Mouse (Mus musculus) T-helper 17 cell (primary cell): ENCODE data around the gene Bcl7c.
"Not testable (repeated sequence)": the region's sequence is repeated elsewhere in the genome, so short reads cannot be mapped to it uniquely, and the experiment has no call there.

Source experiments
- in situ Hi-C, 2 experiments: fragments of 300-600 bp; cut with MboI, MseI; formaldehyde crosslinking; loops; 1 replicate in 1 of 2; 2 replicates in 1 of 2; pipeline ENCODE4 v1.15.1; 2025; ENCODE audit warnings: high pct_unique_total_duplicates in 2 of 2

Gene Bcl7c

DNA sequence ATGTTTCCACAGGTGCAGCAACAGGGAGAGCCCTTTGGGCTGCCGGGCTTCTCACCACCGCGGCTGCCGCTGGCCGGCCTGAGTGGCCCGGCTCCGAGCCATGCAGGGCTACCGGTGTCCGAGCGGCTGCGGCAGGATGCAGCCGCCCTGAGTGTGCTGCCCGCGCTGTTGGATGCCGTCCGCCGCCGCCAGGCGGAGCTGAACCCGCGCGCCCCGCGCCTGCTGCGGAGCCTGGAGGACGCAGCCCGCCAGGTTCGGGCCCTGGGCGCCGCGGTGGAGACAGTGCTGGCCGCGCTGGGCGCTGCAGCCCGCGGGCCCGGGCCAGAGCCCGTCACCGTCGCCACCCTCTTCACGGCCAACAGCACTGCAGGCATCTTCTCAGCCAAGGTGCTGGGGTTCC, 8.3 kb upstream of the Bcl7c start:
- in situ Hi-C loops: no loop called here

- in situ Hi-C loops: loop anchor here in 1 of 2 experiments (5.0 kb wide), 1 partner anchor 48 kb away; no protein-coding TSS in a partner anchor
Observed at GRCm38 (mm10) chr7:127714816-127715215, 6.1 kb upstream of the Bcl7c start.

GRCm38 (mm10) chr7:127712461-127713385, 4.0 kb upstream of the Bcl7c start, which contains the start of gene Ctf1:
Gene Ctf1 (plus strand): TSS chr7:127712736.
- in situ Hi-C loops: loop anchor here in 1 of 2 experiments (5.0 kb wide), 1 partner anchor 45 kb away; no protein-coding TSS in a partner anchor

GRCm38 (mm10) chr7:127711456-127711855, 2.7 kb upstream of the Bcl7c start:
- in situ Hi-C loops: loop anchor here in 1 of 2 experiments (5.0 kb wide), 1 partner anchor 44 kb away; no protein-coding TSS in a partner anchor

DNA sequence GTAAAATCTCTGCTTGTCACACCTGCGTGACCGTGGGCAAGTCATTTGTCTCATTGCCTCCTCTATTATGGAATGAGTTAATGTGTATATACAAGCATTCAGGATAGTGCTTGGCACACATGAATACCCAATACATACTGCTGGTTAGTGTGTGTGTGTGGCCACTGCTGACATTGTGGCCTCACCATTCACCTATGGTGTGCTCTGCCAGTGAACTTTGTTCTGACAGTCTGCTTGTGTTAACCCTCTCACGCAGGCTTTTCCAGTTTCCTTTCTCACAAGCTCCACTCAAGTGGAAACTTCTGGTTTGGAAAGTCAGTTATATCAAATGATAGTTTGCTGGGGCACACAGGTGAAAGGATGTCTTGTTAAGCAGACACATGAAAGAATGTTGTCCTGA, 2.3 kb upstream of the Bcl7c start:
- in situ Hi-C loops: loop anchor here in 1 of 2 experiments (5.0 kb wide), 1 partner anchor 44 kb away; no protein-coding TSS in a partner anchor

DNA sequence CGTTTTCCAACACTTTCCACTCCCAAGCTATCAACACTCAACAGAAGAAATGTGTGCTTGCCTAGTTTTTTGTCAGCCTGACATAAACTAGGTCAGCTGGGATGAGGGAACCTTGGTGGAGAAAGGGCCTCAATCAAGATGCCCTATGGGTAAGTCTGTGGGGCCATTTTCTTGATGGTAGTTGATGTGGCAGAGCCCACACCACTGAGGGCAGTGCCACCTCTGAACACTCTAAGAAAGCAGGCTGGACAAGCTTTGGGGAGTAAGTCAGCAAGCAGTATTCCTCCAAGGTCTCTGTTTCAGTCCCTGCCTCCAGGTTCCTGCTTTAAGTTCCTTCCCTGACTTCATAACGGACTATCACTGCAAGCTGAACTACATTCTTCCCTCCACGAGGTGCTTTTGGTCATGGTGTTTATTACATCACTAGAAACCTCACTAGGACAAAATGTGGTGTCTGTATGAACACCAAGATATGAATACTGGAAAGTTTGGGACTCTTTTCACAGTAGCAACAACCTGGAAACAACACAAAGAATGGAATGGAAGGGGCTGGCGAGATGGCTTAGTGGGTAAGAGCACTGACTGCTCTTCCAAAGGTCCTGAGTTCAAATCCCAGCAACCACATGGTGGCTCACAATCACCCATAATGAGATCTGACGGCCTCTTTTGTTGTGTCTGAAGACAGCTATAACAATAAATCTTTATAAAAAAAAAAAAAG, 687 bp upstream of the Bcl7c start:
- in situ Hi-C loops: no loop called here

GRCm38 (mm10) chr7:127707957-127708206, 851 bp downstream of the Bcl7c start:
- in situ Hi-C loops: no loop called here

- in situ Hi-C loops: no loop called here
Observed at GRCm38 (mm10) chr7:127707045-127707956, 1.4 kb downstream of the Bcl7c start.

DNA sequence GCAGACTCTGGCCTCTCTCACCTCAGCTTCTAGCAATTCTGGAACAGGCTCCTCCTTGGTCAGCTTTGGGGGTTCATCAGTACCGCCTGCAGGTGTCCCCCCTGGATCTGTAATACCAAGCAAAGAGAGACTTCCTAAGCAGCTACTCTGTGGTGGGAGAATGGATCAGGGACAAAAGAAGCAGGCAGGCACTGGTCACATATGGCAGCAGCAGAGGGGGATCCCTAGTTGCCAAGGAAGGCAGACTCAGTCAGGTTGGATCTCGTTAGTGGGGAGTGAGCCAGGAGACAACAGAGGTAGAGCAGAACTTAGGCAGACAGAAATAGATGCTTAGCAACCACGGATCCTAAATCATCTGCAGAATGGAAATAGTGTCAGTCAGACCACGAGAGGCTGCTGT, 3.0 kb downstream of the Bcl7c start:
- in situ Hi-C loops: no loop called here

DNA sequence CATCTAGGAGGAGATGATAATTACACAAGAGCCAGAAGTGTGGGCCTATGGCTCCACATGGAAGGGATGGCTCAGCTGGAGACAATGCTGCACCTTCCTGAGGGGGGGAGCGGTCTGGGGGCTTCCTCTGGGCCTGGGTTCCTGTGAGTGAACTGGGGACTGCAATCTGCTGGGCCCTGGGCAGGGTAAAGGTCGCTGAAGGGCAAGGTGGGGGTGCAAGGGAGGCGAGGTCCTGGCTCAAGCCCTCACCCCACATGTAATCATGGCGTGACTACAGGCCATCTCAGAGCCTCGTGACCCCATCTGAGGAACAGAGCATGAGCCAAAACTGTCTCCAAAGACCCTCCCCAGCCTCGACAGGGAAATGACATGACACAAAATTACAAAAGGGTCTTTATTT, 4.1 kb downstream of the Bcl7c start:
- in situ Hi-C loops: no loop called here

DNA sequence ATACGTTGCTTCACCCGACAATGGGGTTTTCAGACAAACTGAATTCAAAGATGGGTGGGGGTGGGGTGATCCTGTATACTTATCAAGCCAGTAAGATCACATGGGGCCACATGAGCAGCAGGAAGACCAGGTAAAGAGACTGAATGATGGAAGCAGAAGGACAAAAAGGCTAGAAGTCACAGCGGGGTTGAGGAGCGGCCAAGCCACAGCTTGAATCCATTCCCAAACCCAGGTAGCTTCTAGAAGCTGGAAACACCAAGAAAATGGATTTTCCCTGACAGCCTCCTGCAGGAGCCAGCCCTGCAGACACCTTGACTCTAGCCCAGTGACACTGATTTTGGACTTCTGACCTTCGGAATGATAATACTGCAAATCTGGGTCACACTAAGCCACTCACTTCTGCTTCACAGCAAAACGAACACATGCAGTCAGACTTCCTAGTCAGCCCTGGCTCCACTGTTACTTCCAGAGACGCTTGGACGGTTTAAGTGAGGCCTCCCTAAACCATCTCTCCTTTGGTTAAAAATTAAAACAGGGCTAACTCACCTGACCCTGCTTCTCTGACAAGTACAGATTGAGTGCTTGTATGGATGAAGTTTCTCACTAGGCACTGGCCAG, 5.1 kb downstream of the Bcl7c start:
- in situ Hi-C loops: no loop called here

DNA sequence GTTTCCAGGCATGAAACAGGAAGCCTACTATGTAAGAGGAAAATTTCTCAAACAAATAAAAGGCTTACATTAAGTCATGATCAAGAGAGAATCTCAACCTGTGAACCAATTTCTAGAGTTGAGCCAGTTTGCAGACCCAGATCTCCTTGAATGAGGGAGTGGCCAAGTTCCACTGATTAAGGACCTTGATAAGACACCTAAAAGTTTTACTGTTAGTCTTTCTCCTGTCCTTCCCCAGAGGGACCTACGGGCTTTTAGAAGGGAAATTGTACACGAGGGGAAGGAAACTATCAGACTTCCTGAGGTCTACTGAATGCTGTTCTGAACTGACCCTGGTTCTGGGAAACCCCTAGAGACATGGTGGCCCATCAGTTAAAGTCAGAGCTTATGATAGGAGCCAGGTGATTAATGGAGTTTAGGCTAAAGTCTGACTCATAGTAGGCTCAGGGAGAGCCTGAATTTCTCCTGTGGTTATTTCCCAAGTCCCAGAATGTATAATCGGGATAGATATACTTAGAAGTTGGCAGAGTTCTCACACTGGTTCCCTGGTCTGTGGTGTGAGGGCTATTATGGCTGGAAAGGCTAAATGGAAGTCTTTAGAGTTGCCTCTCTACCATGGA, 7.9 kb downstream of the Bcl7c start:
- in situ Hi-C loops: no loop called here

GRCm38 (mm10) chr7:127698986-127699385, 9.7 kb downstream of the Bcl7c start:
- in situ Hi-C loops: no loop called here

DNA sequence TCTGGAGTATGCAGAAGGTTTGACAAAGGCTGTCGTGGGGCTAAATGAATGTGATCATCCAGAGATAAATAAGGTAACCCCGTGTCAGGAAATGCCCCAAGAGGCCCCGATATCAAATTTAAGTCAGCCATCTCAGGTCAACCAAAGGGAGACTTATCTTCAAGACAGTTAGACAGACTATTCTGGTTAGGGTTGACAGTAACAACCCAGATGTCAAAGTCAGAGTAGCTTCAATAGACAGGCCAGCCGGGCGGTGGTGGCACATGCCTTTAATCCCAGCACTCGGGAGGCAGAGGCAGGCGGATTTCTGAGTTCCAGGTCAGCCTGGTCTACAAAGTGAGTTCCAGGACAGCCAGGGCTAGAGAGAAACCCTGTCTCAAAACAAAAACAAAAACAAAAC, 15.0 kb downstream of the Bcl7c start:
- in situ Hi-C loops: not testable (repeated sequence)

DNA sequence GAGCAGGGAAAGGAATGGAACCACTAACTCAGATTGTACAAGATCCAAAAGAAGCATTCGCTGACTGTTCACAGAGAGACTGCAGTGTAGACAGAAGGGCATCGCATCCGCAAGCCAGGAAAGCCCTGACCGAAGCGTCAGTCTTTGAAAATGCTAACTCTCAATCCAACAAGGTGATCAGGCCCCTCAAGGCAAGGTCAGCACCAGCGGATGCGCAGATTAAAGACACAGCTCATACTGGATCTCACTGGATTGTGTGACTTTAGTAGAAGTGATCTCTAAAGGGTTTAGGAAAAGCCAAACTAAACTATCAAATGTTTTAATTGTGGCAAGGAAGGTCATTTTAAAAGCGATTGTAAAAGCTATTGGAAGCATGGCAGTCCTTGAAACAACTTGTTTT, 15.4 kb downstream of the Bcl7c start:
- in situ Hi-C loops: no loop called here

- in situ Hi-C loops: no loop called here
Observed at GRCm38 (mm10) chr7:127691221-127691989, 17.3 kb downstream of the Bcl7c start.

DNA sequence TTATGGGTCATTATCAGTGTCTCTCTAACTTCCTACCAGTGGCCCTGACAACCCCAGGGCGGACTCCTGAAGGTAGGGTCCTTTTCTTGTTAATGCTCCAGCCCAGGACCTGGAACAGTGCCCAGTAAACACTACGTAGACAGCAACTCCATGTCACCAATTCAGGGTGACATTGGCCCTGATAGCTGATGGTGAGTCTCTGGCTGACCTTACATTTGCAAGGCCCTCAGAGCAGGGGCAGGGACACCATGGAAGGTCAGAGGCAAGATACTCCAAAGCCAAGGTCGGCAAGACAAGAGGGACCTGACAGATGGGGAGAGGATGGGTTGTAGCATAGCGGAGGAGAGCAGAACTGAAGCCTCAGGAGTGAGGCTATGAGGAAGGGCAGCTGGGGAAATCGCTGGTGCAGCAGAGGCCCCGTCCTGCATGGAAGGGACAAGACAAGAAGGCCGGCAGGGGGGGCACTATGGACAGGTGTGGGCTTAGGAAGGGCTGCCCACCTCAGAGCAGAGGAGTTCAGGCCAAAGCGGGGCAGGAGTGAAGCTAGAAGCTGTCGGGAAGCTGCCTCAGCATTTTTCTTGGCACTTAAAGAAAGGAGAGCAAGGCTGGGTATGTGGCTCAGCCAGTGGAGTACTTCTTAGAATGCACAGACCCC, 19.0 kb downstream of the Bcl7c start:
- in situ Hi-C loops: no loop called here

- in situ Hi-C loops: no loop called here
Observed at GRCm38 (mm10) chr7:127688935-127689334, 19.8 kb downstream of the Bcl7c start.

DNA sequence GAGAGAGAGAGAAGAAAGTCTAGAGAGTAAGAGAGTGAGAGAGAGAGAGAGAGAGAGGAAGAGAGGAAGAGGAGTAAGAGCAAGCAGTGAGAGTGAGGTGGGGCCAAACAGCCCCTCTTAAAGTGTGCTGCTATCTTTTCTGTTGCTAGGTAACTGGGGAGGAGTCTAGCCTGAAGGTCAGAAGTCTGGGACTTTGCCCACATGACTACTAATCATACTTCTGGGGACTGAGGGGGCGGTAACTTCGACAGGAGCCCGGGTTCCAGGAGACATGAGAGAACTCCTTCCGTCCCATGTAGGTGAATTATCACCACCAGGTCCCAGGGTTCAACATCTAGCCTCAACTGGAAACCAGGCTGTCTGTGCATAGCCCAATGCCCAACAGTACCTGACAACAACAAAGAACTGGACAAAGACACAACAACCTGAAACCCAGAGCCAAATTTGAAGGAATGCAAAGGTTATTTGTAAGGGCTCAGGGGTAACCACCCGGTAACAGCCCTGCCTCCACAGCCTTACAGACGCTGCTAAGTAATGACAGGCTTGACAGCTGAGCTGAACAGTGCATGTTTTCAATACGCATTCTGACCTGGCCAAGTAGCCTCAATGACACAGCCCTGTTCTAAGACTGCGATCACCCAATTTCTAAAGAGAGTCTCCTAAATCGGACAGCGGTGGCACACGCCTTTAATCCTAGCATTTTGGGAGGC, 21.8 kb downstream of the Bcl7c start:
- in situ Hi-C loops: no loop called here
